Mouse (Mus musculus) CH12.LX (cell line): ENCODE measurements around the gene Pnp2.

Experiments
- CTCF ChIP-seq, 2 experiments: IDR thresholded peaks in 1 of 2; conservative IDR thresholded peaks in 1 of 2; 2 replicates each; pipeline ENCODE4 v1.5.1; 2011 to 2012; ENCODE audit warnings: low read depth in 2 of 2, low read length in 2 of 2, improper control_type of control experiment in 1 of 2, inconsistent platforms in 1 of 2, mild to moderate bottlenecking in 1 of 2, moderate library complexity in 1 of 2
- ELF1 ChIP-seq: IDR thresholded peaks from 2 replicates; pipeline ENCODE4 v1.6.1; 2014; ENCODE audit warnings: low read depth, mild to moderate bottlenecking, inconsistent platforms, low read length, improper control_type of control experiment
- GABPA ChIP-seq: IDR thresholded peaks from 2 replicates; pipeline ENCODE4 v1.6.1; 2012; ENCODE audit warnings: low read depth, low read length, improper control_type of control experiment, inconsistent platforms; ENCODE audit not compliant: insufficient replicate concordance
- MAFK ChIP-seq: IDR thresholded peaks from 2 replicates; pipeline ENCODE4 v1.6.1; 2011; ENCODE audit warnings: low read length, improper control_type of control experiment; ENCODE audit not compliant: insufficient replicate concordance
- MAX ChIP-seq: IDR thresholded peaks from 2 replicates; pipeline ENCODE4 v1.6.1; 2011; ENCODE audit warnings: low read length, improper control_type of control experiment
- POLR2A ChIP-seq: IDR thresholded peaks from 2 replicates; pipeline ENCODE4 v1.6.1; 2011; ENCODE audit warnings: low read depth, mild to moderate bottlenecking, improper control_type of control experiment, low read length
- POLR2AphosphoS2 ChIP-seq: IDR thresholded peaks from 2 replicates; pipeline ENCODE4 v1.6.1; 2011; ENCODE audit warnings: low read depth, low read length, improper control_type of control experiment
- RCOR1 ChIP-seq: conservative IDR thresholded peaks from 2 replicates; pipeline ENCODE4 v1.6.1; 2012; ENCODE audit warnings: low read depth, mild to moderate bottlenecking, inconsistent platforms, low read length, improper control_type of control experiment
- TCF12 ChIP-seq: IDR thresholded peaks from 2 replicates; pipeline ENCODE4 v1.6.1; 2014; ENCODE audit warnings: low read depth, mild to moderate bottlenecking, inconsistent platforms, low read length, improper control_type of control experiment
- USF2 ChIP-seq: conservative IDR thresholded peaks from 2 replicates; pipeline ENCODE4 v1.6.1; 2011; ENCODE audit warnings: low read depth, low read length, improper control_type of control experiment

GRCm38 (mm10) chr14:50924281-50925064, 31.3 kb upstream of the Pnp2 start, which contains the start of the genes Osgep and Apex1:
- TF ChIP-seq CTCF (conservative IDR thresholded peaks at IDR 0.05 in 1 of 2, IDR thresholded peaks at IDR 0.05 in 1 of 2; ENCODE audit: low read depth in 2 of 2, low read length in 2 of 2) (no peak), GABPA (no peak), TCF12 (peak; percentile 79), POLR2A (peak; percentile 89), MAX (peak; percentile 100), ELF1 (no peak), USF2 (peak; percentile 99), RCOR1 (no peak), MAFK (no peak), POLR2AphosphoS2 (peak; percentile 87)
